Mouse (Mus musculus) spleen, adult 2 months (tissue): ENCODE data around the gene Mid1.
A peak's percentile ranks its signal among the peaks of the same experiment; 100 is the strongest.
"Not testable (repeated sequence)": the region's sequence is repeated elsewhere in the genome, so short reads cannot be mapped to it uniquely, and the experiment has no call there.

Experiments
- CTCF ChIP-seq: fragments of 200-500 bp; IDR thresholded peaks from 2 replicates; pipeline ENCODE4 v1.5.1; 2011; ENCODE audit warnings: mild to moderate bottlenecking, inconsistent platforms; ENCODE audit not compliant: insufficient read depth, insufficient read length, insufficient replicate concordance; ENCODE audit errors: extremely low read depth
- POLR2A ChIP-seq: fragments of 200-500 bp; IDR thresholded peaks from 2 replicates; pipeline ENCODE4 v1.6.1; 2011; ENCODE audit warnings: low read depth, low read length, inconsistent platforms

- peak; percentile 54; the same call in 1 of the 2 replicates for TF ChIP-seq CTCF
- not testable (repeated sequence) for TF ChIP-seq POLR2A
Observed at GRCm38 (mm10) chrX:170019954-170020689, 335.1 kb downstream of the Mid1 start.
